Mouse (Mus musculus) forebrain, embryonic 15.5 days (tissue): ENCODE data around the gene Taf4. TPM values are rescaled to one million over a fixed set of nuclear protein-coding genes. Genes with fewer than 3 reads are reported as not detected.

Experiments
- ATAC-seq: fragments of 200-750 bp; cut with Nextera tagmentation; replicated peaks from 2 replicates; pipeline ENCODE4 v1.8.0; 2017; ENCODE audit warnings: mild to moderate bottlenecking, moderate TSS enrichment, moderate library complexity
- H3K27ac ChIP-seq: fragments of 300-500 bp; sonication (generic); replicated peaks from 2 replicates; pipeline ENCODE4 v1.5.1; 2015; ENCODE audit warnings: mild to moderate bottlenecking, inconsistent platforms
- H3K27me3 ChIP-seq: fragments of 300-500 bp; sonication (generic); 2 replicates; pipeline ENCODE4 v1.6.1; 2015; ENCODE audit warnings: inconsistent platforms
- H3K36me3 ChIP-seq: fragments of 300-500 bp; sonication (generic); 2 replicates; pipeline ENCODE4 v1.6.1; 2015; ENCODE audit warnings: mild to moderate bottlenecking, inconsistent platforms
- H3K4me1 ChIP-seq: fragments of 300-500 bp; sonication (generic); 2 replicates; pipeline ENCODE4 v1.6.1; 2015; ENCODE audit warnings: inconsistent platforms
- H3K4me2 ChIP-seq: fragments of 300-500 bp; sonication (generic); replicated peaks from 2 replicates; pipeline ENCODE4 v1.6.1; 2015; ENCODE audit warnings: mild to moderate bottlenecking, inconsistent platforms
- H3K4me3 ChIP-seq: fragments of 300-500 bp; sonication (generic); 2 replicates; pipeline ENCODE4 v1.5.1; 2015; ENCODE audit warnings: mild to moderate bottlenecking, inconsistent platforms
- H3K9ac ChIP-seq: fragments of 300-500 bp; sonication (generic); replicated peaks from 2 replicates; pipeline ENCODE4 v1.6.1; 2015; ENCODE audit warnings: mild to moderate bottlenecking, inconsistent platforms
- H3K9me3 ChIP-seq: fragments of 300-500 bp; sonication (generic); 2 replicates; pipeline ENCODE4 v1.6.1; 2016; ENCODE audit warnings: inconsistent platforms
- WGBS: fragments of 180-500 bp; shearing (Covaris S2); methylation state at CpG from one replicate; pipeline ENCODE4 v1.1.7; 2015; ENCODE audit warnings: mixed read lengths; 5-methylcytosine and 5-hydroxymethylcytosine counted together
- polyA plus RNA-seq: library from polyadenylated mRNA; unstranded; fragments of >200 nt; fragmentation: Nextera tagmentation; extraction: Ambion mirVana; gene quantifications from 2 replicates; pipeline ENCODE4 v1.2.1, GENCODE M21; 2015

Taf4 gene
- polyA plus RNA-seq, 1 experiment from 2014 or later = 5.3 TPM

DNA sequence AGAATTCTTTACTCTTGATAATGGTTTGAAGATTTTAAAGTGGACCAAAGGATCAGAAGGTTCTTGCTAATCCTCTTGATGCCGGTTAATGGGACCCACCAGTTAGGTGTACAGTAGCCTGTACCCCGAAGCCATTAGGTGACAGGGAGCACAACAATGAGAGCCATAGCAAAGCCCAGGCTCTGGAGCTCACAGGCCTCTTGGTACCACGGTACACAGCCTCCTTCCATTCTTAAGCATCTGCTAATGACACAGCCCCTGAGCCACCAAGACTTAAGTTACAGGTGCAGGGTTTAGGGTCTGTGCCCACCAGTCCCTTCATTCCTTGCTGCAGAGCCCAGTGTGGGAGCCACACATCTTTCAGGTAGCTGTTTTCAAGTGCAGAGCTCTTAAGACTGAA lies 1.8 kb upstream of the Taf4 start:
- no peak for ATAC-seq
- Histone ChIP-seq H3K27me3 (no peaks in the 10 kb centered on the region), H3K9me3 (no peaks in the 10 kb centered on the region), H3K36me3 (no peaks in the 10 kb centered on the region), H3K4me2 (no peak overlapping the region), H3K4me1 (peaks cover 33% of the 10 kb centered on the region), H3K27ac (no peak overlapping the region), H3K4me3 (peak overlapping the region; percentile 97; the same call in 1 of the 2 replicates), H3K9ac (no peak overlapping the region)
- WGBS = 69% methylated on average over 3 of the region's 3 CpGs

DNA sequence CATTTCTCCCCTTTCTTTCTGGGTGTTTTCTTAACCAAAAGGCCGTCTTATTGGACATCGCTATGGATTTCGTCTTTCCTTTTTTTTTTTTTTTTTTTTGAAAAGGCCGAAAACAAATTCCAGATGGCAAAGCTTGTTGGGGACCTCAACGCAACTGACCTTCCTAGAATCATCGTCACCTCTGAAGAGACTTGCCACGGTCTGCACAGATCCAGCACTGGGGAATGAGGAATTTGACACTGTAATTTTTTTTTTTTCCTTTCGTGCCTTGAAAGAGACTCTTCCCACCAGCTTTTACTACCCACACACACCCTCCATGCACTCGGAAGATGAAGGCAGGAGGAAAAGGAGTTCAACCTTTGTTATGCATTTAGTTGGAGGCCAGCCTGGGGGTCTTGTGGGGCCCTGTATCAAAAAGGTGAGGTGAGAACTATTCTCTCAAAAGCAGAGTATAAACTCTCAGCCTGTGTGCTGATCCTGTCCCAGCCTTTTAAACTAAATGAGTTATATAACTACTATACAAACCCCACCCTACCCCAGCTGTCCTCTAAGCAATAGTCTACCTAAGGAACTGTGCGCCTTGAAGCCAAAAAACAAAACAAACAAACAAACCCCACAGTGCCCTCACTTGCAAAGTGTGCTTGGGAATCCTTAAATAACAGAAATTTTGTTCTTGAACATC lies 1.0 kb upstream of the Taf4 start:
- H3K4me3 ChIP-seq = peak overlapping the region; percentile 97
- H3K27ac ChIP-seq = peak overlapping the region; percentile 96
- H3K4me1 ChIP-seq = peaks cover 41% of the 10 kb centered on the region
- H3K9me3 ChIP-seq = no peaks in the 10 kb centered on the region
- peak overlapping the region; percentile 39 for H3K4me2 ChIP-seq
- H3K36me3 ChIP-seq = no peaks in the 10 kb centered on the region
- 9% methylated on average over 10 of the region's 10 CpGs for WGBS
- ATAC-seq = no peak
- H3K27me3 ChIP-seq = no peaks in the 10 kb centered on the region
- peak overlapping the region; percentile 99 for H3K9ac ChIP-seq

DNA sequence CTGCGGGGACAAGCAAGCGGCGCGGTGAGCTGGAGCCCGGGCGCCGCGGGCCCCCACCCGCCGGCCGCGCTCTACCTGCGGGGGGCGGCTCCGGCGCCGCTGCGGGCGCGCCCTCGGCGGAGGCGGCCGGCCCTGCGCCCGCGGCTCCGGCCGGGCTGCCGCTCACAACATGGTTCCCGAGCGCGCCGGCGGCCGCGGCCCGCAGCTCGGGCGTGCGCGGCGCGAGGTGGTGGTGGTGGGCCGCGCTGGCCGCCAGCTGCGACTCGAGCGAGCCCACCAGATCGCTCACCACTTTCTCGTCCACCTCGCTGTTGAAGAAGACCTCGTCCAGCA lies 185 bp downstream of the Taf4 start:
- H3K36me3 ChIP-seq = no peaks in the 10 kb centered on the region
- peak overlapping the region; percentile 97 for H3K4me3 ChIP-seq
- ATAC-seq = no peak; the same call in 1 of the 2 replicates
- H3K27me3 ChIP-seq = no peaks in the 10 kb centered on the region
- H3K9me3 ChIP-seq = no peaks in the 10 kb centered on the region
- H3K27ac ChIP-seq = peak overlapping the region; percentile 96
- H3K4me1 ChIP-seq = peaks cover 52% of the 10 kb centered on the region
- peak overlapping the region; percentile 99 for H3K9ac ChIP-seq
- peak overlapping the region; percentile 21; the same call in 1 of the 2 replicates for H3K4me2 ChIP-seq
- under 1% methylated on average over 48 of the region's 54 CpGs for WGBS

DNA sequence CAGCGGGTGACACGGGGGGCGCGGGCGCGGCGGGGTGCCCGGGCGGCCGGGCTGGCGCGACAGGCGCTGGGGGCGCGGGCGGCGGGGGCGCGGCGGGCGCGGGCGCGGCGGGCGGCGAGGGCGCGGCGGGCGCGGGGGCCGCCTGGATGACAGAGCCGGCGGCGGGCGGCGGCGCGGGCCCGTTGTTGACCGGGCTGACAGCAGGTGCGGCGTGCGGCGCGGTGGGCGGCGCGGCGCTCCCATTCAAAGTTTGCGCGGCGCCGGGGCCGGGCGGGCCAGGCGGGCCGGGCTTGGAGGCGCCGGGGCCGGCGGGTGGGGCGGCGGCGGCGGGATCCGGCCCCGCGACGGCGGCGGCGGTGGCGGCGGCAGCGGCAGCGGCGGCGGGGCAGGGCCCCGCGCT lies 595 bp downstream of the Taf4 start:
- ATAC-seq = no peak
- Histone ChIP-seq H3K27me3 (no peaks in the 10 kb centered on the region), H3K4me1 (peaks cover 54% of the 10 kb centered on the region), H3K36me3 (no peaks in the 10 kb centered on the region), H3K4me3 (peak overlapping the region; percentile 97), H3K4me2 (no peak overlapping the region; the same call in 1 of the 2 replicates), H3K27ac (peak overlapping the region; percentile 96), H3K9me3 (no peaks in the 10 kb centered on the region), H3K9ac (peak overlapping the region; percentile 99; the same call in 1 of the 2 replicates)
- WGBS = 2% methylated on average over 18 of the region's 82 CpGs

GRCm38 (mm10) chr2:179974651-179975471 lies 1.6 kb downstream of the Taf4 start:
- no peak overlapping the region for H3K27ac ChIP-seq
- peak overlapping the region; percentile 97 for H3K4me3 ChIP-seq
- H3K4me1 ChIP-seq = peaks cover 57% of the 10 kb centered on the region
- H3K27me3 ChIP-seq = no peaks in the 10 kb centered on the region
- peak overlapping the region; percentile 54 for H3K9ac ChIP-seq
- H3K36me3 ChIP-seq = no peaks in the 10 kb centered on the region
- no peaks in the 10 kb centered on the region for H3K9me3 ChIP-seq
- 2% methylated on average over 45 of the region's 45 CpGs for WGBS
- ATAC-seq = no peak
- peak overlapping the region; percentile 99 for H3K4me2 ChIP-seq

GRCm38 (mm10) chr2:179973871-179974628 lies 2.4 kb downstream of the Taf4 start:
- H3K9me3 ChIP-seq = no peaks in the 10 kb centered on the region
- peak overlapping the region; percentile 97 for H3K4me3 ChIP-seq
- peak overlapping the region; percentile 99 for H3K4me2 ChIP-seq
- H3K4me1 ChIP-seq = peaks cover 65% of the 10 kb centered on the region
- H3K27me3 ChIP-seq = no peaks in the 10 kb centered on the region
- no peaks in the 10 kb centered on the region for H3K36me3 ChIP-seq
- 17% methylated on average over 8 of the region's 8 CpGs for WGBS
- H3K9ac ChIP-seq = peak overlapping the region; percentile 54
- no peak overlapping the region for H3K27ac ChIP-seq
- no peak for ATAC-seq

DNA sequence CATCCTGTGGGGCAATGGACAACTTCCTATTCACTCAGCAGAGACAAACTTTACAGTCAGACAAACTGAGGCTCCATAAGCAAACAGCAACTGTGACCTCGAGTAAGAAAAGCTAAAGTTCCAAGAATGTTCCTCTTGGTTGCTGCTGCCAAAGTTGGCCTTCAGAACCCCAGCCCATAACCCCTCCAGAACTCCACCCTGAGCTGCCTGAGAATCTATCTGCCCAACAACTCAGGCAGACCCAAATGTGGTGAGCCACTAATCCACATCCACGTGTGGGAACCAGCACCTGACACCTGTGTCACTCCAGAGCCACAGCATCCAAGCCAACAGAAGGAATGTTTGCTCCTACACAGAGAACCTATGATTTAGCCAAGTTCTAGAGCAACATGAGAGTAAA lies 4.0 kb downstream of the Taf4 start:
- no peaks in the 10 kb centered on the region for H3K9me3 ChIP-seq
- no peak overlapping the region for H3K4me2 ChIP-seq
- 67% methylated on average over 2 of the region's 2 CpGs for WGBS
- no peaks in the 10 kb centered on the region for H3K36me3 ChIP-seq
- no peaks in the 10 kb centered on the region for H3K27me3 ChIP-seq
- no peak overlapping the region for H3K27ac ChIP-seq
- no peak overlapping the region for H3K4me3 ChIP-seq
- no peak overlapping the region for H3K9ac ChIP-seq
- no peak for ATAC-seq
- H3K4me1 ChIP-seq = peaks cover 54% of the 10 kb centered on the region

- Histone ChIP-seq H3K4me2 (no peak overlapping the region), H3K27ac (no peak overlapping the region), H3K27me3 (no peaks in the 10 kb centered on the region), H3K9me3 (no peaks in the 10 kb centered on the region), H3K9ac (no peak overlapping the region), H3K4me3 (no peak overlapping the region), H3K36me3 (no peaks in the 10 kb centered on the region), H3K4me1 (peaks cover 52% of the 10 kb centered on the region)
- 83% methylated on average over 2 of the region's 2 CpGs for WGBS
- no peak for ATAC-seq
Measured at GRCm38 (mm10) chr2:179971891-179972290, 4.6 kb downstream of the Taf4 start.

DNA sequence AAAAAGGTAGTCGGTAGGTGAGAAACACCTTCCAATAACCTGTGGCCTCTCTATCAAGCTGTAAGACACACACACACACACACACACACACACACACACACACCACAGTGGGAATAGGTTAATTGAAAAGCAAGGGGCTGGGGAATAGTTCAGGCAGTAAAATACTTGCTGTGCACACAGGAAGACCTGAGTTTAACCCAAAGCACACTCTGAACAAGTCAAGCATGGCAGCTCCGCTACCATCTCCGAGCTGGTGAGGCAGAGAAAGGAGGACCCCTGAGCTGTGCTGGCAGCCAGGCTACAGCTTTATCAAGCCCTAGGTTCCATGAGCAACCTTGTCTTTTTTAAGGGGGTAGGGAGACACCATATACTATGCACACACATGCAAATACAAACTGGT lies 7.3 kb downstream of the Taf4 start:
- 75% methylated on average over 3 of the region's 3 CpGs for WGBS
- H3K9ac ChIP-seq = no peak overlapping the region
- H3K36me3 ChIP-seq = no peaks in the 10 kb centered on the region
- H3K4me1 ChIP-seq = peaks cover 47% of the 10 kb centered on the region
- H3K4me3 ChIP-seq = no peak overlapping the region
- no peak for ATAC-seq
- H3K9me3 ChIP-seq = no peaks in the 10 kb centered on the region
- H3K27me3 ChIP-seq = no peaks in the 10 kb centered on the region
- no peak overlapping the region for H3K27ac ChIP-seq
- no peak overlapping the region for H3K4me2 ChIP-seq

DNA sequence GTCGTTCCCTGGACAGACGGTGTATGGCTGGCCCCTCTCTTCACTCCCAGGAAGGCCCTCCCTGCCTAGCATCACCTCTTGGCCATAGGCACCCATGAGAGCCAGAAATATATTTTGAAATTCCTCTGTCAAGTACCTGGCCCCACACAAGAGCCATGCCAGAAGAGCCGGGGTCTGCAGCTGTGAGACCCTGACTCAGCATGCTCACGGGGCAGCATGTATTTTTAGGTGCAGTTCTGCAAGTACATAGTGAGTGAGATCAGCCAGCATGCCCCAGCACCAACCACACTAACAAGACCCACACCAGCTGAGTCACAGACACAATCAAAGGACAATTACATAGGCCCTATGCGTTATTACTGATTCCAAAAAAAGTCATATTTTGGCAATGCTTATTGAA lies 8.8 kb downstream of the Taf4 start:
- Histone ChIP-seq H3K4me2 (no peak overlapping the region), H3K4me3 (no peak overlapping the region), H3K36me3 (no peaks in the 10 kb centered on the region), H3K4me1 (peaks cover 32% of the 10 kb centered on the region), H3K27me3 (no peaks in the 10 kb centered on the region), H3K9ac (no peak overlapping the region), H3K9me3 (no peaks in the 10 kb centered on the region), H3K27ac (no peak overlapping the region)
- ATAC-seq = no peak
- 85% methylated on average over 5 of the region's 5 CpGs for WGBS

DNA sequence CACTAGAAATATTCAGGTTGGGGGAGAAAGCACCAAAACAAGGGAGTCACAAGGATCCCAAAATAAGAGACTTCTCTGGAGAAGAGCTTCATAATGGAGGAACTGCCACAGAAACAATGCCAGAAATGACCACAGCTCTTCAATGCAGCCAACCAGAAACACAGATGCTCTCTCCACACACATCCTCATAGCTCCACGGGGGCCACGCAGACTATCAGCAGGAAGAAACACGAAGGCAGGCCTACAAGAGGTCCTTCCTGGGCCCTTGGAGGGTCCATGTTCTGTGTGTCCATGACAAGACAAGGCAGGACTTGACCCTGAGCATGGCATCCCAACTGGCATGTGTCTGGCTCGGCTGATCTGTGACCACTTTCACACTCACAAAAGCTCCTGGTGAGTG lies 15.0 kb downstream of the Taf4 start:
- Histone ChIP-seq H3K4me1 (peaks cover 11% of the 10 kb centered on the region; the same call in 1 of the 2 replicates), H3K27ac (no peak overlapping the region), H3K4me2 (no peak overlapping the region), H3K36me3 (no peaks in the 10 kb centered on the region), H3K4me3 (no peak overlapping the region), H3K9ac (no peak overlapping the region), H3K27me3 (no peaks in the 10 kb centered on the region), H3K9me3 (no peaks in the 10 kb centered on the region)
- ATAC-seq = no peak
- 88% methylated on average over 4 of the region's 4 CpGs for WGBS

DNA sequence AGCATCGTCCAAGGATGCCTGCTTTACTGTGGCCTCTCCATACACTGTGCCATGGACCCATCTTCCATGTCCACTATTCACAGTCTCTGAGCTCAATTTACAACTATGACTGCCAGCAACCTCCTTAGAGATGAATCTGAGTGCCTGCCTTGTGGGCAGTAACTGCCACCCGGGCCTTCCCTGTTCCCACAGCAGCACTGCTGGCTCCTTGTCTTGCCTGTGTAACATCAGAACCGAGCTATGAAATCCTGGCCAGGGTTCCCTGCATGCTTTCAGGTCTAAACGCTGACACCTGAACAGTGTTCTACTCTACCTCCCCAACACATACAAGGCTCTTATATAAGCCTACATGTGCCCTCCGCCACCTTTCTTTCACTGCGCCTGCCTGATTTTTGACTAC lies 16.1 kb downstream of the Taf4 start:
- no peak overlapping the region for H3K9ac ChIP-seq

More for the DNA sequence above, 16.1 kb downstream of the Taf4 start:
- H3K4me3 ChIP-seq = no peak overlapping the region
- peaks cover 10% of the 10 kb centered on the region for H3K4me1 ChIP-seq
- no peak for ATAC-seq
- no peaks in the 10 kb centered on the region for H3K27me3 ChIP-seq
- no peak overlapping the region for H3K27ac ChIP-seq
- no peaks in the 10 kb centered on the region for H3K36me3 ChIP-seq
- H3K4me2 ChIP-seq = no peak overlapping the region
- no peaks in the 10 kb centered on the region for H3K9me3 ChIP-seq
- WGBS = 89% methylated on average over 6 of the region's 6 CpGs
